Mouse (Mus musculus) spleen, postnatal 10 days (tissue): ENCODE results near the gene Calhm6.

Experiments
- DNase-seq, 2 experiments: peaks; one replicate each; pipeline ENCODE4 v3.0.0; 2021 to 2022; ENCODE audit warnings: low spot score in 2 of 2

Calhm6 gene

GRCm38 (mm10) chr10:34127392-34128378, at the start of gene Calhm6:
TSS of gene Calhm6 (minus strand) at chr10:34127984.
- peak; percentile 29 to 56 for DNase-seq

GRCm38 (mm10) chr10:34175870-34176606, 48.3 kb upstream of the Calhm6 start:
- DNase-seq: no peak

- DNase-seq: no peak
These were observed 45.0 kb upstream of the Calhm6 start for GRCm38 (mm10) chr10:34172663-34173282.

- no peak for DNase-seq
These were observed 43.9 kb upstream of the Calhm6 start for GRCm38 (mm10) chr10:34171660-34172059.

- no peak for DNase-seq
These were observed 43.4 kb upstream of the Calhm6 start for GRCm38 (mm10) chr10:34171191-34171590.

- DNase-seq: no peak
These were observed 39.2 kb upstream of the Calhm6 start for GRCm38 (mm10) chr10:34166971-34167370.

GRCm38 (mm10) chr10:34155796-34156554, 28.2 kb upstream of the Calhm6 start:
- no peak for DNase-seq

GRCm38 (mm10) chr10:34151827-34152226, 24.0 kb upstream of the Calhm6 start:
- DNase-seq: peak in 1 of 2 experiments; percentile 35

- no peak for DNase-seq
These were observed 22.7 kb upstream of the Calhm6 start for GRCm38 (mm10) chr10:34150454-34150853.

GRCm38 (mm10) chr10:34149772-34150171, 22.0 kb upstream of the Calhm6 start:
- no peak for DNase-seq

GRCm38 (mm10) chr10:34141693-34142092, 13.9 kb upstream of the Calhm6 start:
- no peak for DNase-seq

- no peak for DNase-seq
These were observed 12.0 kb upstream of the Calhm6 start for GRCm38 (mm10) chr10:34139768-34140167.

GRCm38 (mm10) chr10:34138027-34138426, 10.2 kb upstream of the Calhm6 start:
- no peak for DNase-seq

- DNase-seq: no peak
These were observed 8.6 kb upstream of the Calhm6 start for GRCm38 (mm10) chr10:34136432-34136831.

GRCm38 (mm10) chr10:34131356-34131755, 3.6 kb upstream of the Calhm6 start:
- DNase-seq: no peak

GRCm38 (mm10) chr10:34128391-34128790, 607 bp upstream of the Calhm6 start:
- no peak for DNase-seq

GRCm38 (mm10) chr10:34118421-34118820, 9.4 kb downstream of the Calhm6 start:
- DNase-seq: no peak

- no peak for DNase-seq
These were observed 10.0 kb downstream of the Calhm6 start for GRCm38 (mm10) chr10:34117770-34118169.

GRCm38 (mm10) chr10:34117131-34117530, 10.7 kb downstream of the Calhm6 start:
- DNase-seq: no peak

- DNase-seq: no peak
These were observed 15.6 kb downstream of the Calhm6 start for GRCm38 (mm10) chr10:34111964-34112738.
